Mouse (Mus musculus) skeletal muscle tissue, adult 2 months (tissue): ENCODE results near the gene Gm11042.

Experiments
- DNase-seq: peaks from one replicate; pipeline ENCODE4 v3.0.0-alpha.2; 2012; ENCODE audit warnings: low read depth, low spot score

Gene Gm11042

DNA sequence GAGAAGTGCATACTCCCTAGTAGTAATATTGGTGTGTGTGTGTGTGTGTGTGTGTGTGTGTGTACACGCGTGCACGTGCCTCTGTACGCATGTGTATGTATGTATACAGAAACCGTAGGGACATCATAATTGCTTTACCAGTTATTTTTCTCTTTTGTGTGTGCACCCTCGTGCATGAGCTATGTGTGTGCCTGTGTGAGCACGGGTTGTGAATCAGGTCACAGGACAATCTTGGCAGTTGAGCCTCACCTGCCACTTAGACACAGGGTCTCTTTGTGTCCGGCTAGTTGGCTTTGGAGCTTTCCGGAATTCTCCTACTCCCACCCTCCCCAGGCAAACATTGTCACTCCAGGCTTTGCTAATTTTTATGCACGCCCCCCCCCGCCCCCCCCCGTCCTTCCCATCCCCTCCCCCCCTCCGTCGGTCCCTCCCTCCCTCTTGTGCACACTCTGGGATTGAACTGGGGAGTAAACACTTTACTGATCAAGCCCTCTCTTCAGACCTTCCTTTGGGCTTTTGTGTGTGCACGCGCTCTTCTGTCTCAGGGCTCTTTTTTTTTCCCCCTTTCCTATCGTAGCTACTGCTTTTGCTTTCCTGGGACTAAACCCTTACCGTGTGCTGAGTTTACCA lies at the start of gene Gm11042:
TSS of gene Gm11042 (minus strand) at position 51 of the 630 bp plus-strand sequence.
- DNase-seq, result no peak

DNA sequence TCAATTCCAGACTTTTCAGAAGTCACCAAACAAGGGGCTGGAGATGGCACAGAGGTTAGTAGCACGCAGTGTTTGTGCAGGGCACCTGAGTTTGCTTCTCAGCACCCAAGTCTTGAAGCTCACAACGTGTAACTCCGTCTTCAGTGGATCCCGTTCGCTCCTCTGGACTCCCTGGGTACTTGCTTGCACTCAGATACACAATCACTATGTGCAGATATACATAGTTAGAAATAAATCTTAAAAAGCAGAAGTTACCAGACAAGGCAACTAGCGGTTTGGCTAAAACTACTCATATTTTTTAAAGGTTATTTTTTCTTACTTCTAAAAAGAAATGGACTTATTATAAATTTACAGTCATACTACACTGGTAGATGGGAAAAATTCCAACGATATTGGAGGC lies 48.3 kb upstream of the Gm11042 start:
- no peak for DNase-seq

- DNase-seq, result no peak
Observed at GRCm38 (mm10) chr12:74363076-74363475, 46.9 kb upstream of the Gm11042 start.

DNA sequence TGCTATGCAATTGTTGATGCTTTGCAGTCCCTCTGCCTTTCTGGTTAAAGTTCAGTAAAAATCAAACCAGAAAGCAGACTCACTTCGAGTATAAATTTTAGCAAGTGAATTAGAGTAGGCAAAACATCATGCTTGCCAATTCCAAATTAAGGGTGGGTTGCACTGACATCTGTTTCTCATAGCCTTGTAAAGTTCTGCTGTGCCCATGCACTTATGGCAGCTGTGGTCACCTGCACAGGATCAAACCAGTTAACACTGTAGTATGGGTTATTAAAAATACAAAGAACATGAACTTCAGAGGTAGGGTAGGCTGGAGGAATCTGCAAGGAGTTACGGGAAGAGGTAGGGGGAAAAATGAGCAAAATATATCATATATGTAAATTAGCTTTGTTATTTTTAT lies 46.3 kb upstream of the Gm11042 start:
- no peak for DNase-seq

DNA sequence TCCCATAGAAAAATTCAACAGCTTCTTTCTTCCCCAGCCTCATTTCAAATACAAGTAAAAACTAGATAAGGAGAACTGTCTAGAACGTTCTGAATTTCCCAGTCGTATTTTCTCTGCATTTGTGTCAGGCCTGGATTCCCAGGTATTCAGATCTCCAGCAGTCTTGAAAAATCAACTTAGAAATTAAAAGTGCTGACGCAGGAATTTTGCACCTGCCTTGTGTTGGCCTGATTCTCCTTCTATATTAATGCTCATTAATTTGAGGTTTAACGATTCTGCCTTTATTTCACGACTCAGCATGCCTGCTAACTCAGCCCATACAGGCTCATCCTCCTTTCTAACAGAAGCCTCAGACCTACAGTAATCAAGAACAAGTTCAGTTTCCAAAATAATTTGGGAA lies 43.6 kb upstream of the Gm11042 start:
- no peak for DNase-seq

GRCm38 (mm10) chr12:74357806-74358205 lies 41.6 kb upstream of the Gm11042 start:
- DNase-seq, result no peak

GRCm38 (mm10) chr12:74342720-74343119 lies 26.5 kb upstream of the Gm11042 start:
- DNase-seq, result no peak

- DNase-seq, result no peak
Observed at GRCm38 (mm10) chr12:74340070-74340469, 23.9 kb upstream of the Gm11042 start.

DNA sequence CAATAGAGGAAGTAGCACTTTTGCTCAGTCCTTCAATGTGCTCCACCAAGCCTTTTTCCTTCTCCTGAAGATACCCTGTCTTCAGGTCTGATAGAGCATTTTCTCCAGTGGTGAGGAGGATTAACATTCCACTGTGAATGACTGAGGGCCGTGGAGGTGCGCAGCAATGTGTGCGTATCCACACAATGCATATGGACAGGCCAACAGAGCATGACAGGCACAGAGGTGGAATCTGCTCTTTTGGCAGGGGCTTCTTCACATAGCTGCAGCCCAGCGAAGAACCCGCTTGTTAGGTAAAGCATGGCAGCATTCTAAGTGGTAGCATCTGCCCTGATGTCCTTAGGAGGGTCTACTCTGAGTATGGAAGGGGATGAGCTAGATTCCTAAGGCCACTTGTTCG lies 17.5 kb upstream of the Gm11042 start:
- DNase-seq, result no peak

DNA sequence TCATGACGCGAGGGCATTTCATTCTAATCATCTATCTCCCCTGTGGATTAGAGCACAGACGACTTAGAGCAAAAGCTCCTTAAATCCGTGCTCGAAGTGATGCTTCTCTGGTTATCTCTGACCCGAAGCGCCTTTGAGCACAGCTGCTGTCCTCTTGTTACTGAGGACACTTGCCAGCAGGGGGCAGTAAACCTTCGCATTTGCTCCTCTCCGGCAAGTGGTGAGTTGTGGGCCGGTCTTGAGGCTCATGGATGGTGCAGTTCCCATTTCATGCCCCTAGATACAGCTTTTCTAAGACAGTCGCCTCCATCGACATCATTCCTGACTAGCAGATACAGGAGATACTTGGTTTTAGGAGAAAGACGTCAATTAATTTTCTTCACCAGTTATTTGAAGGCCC lies 16.8 kb upstream of the Gm11042 start:
- peak; percentile 46 for DNase-seq

DNA sequence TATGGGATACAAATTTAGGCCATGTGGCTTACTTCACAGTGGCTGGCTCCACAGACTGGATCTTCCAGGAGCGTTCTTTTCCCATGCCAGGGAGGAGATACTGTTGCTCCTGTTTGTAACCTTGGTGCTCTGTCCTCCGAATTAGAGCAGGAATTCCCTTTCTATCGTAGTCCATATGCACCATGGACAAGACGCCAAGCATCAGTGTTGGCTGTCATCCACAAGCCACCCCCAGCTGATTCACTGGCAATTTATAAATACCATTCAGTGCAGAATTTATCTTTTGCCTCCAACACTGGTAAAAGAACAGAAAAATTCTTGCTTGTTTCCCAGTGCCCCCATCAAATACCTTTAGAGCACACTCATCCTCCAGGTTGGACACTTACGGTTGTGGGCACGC lies 13.6 kb upstream of the Gm11042 start:
- no peak for DNase-seq

GRCm38 (mm10) chr12:74326644-74327043 lies 10.4 kb upstream of the Gm11042 start:
- DNase-seq, result no peak

- no peak for DNase-seq
Observed at GRCm38 (mm10) chr12:74321981-74322380, 5.8 kb upstream of the Gm11042 start.

- DNase-seq, result peak; percentile 33
Observed at GRCm38 (mm10) chr12:74320318-74320717, 4.1 kb upstream of the Gm11042 start.

- DNase-seq, result peak; percentile 62
Observed at GRCm38 (mm10) chr12:74316989-74317759, 980 bp upstream of the Gm11042 start.

- DNase-seq, result no peak
Observed at GRCm38 (mm10) chr12:74315221-74315620, 973 bp downstream of the Gm11042 start.

DNA sequence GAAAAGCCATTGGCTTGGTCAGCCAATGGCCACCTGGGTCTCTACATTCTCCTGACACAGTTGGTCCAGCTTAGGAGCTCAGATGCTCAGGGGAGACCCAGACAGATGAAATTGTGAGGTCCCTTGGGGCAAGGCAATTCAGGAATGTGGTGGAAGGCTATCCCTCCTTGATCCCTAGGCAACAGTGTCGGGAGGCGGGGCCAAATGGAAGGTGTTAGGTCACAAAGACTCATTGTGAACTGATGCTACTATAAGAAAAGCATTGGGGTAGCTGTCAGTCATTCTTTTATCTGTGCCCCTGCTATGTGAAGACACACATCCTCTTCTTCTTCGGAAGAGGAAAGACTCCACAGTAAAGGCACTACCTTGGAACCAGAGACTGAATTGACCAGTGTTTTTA lies 3.6 kb downstream of the Gm11042 start:
- DNase-seq, result no peak

- no peak for DNase-seq
Observed at GRCm38 (mm10) chr12:74303418-74304294, 12.5 kb downstream of the Gm11042 start.

- no peak for DNase-seq
Observed at GRCm38 (mm10) chr12:74301559-74301958, 14.6 kb downstream of the Gm11042 start.

DNA sequence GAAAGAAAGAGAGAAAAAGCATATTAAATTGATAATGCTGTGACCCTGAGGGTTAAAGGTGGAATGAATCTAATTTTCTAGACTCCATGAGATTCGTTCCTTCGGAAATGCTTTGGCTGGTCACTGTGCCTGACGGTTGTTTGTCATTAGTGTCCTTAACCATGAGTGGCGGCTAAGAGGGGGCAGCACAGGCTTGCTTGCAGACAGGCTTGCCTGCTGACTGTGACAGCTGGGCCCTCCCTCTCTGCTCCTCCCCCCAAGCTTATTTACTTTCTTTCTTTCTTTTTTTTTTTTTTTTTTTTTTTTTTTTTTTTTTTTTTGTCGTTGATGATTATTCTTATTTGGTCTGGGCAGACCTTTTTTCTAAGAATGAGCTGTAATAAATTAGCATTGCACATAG lies 19.8 kb downstream of the Gm11042 start:
- no peak for DNase-seq

DNA sequence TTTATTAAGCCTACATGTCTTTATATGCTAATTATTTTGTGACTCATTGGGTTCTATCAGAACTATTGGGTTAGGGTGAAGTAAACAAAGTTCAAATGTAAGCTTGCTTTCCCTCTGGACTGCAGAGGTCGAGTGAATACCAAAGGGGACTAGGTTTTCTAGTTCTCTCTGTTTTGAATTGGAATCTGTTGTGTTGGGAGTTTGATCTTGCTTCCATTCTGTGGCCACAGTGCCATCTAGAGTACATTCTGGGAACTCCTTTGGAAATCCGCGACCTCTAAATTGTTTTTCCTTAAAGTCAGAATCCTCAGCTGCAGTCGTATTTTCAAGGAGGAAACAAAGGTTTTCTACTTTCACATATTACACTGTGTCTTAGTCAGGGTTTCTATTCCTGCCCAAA lies 22.6 kb downstream of the Gm11042 start:
- no peak for DNase-seq

- no peak for DNase-seq
Observed at GRCm38 (mm10) chr12:74290983-74291382, 25.2 kb downstream of the Gm11042 start.
